Mouse (Mus musculus) cerebellum, adult 11-12 months (tissue): ENCODE data around the gene Klrb1b.
A peak's percentile ranks its signal among the peaks of the same experiment; 100 is the strongest.
"Not testable (repeated sequence)": the region's sequence is repeated elsewhere in the genome, so short reads cannot be mapped to it uniquely, and the experiment has no call there.

ENCODE experiments used
- DNase-seq: peaks from one replicate; pipeline ENCODE4 v3.0.0; 2022

Gene Klrb1b

GRCm38 (mm10) chr6:128840669-128841068 is 14.5 kb upstream of the Klrb1b start:
- not testable (repeated sequence) for DNase-seq

GRCm38 (mm10) chr6:128839921-128840320 is 13.8 kb upstream of the Klrb1b start:
- DNase-seq: peak; percentile 57

GRCm38 (mm10) chr6:128839266-128839771 is 13.2 kb upstream of the Klrb1b start:
- peak; percentile 87 for DNase-seq

- peak; percentile 84 for DNase-seq
These were observed 12.5 kb upstream of the Klrb1b start for GRCm38 (mm10) chr6:128838342-128839265.

GRCm38 (mm10) chr6:128837454-128838341 is 11.6 kb upstream of the Klrb1b start:
- DNase-seq: no peak

GRCm38 (mm10) chr6:128836955-128837334 is 10.8 kb upstream of the Klrb1b start:
- no peak for DNase-seq

- DNase-seq: no peak
These were observed 10.2 kb upstream of the Klrb1b start for GRCm38 (mm10) chr6:128836191-128836954.

GRCm38 (mm10) chr6:128835571-128835970 is 9.4 kb upstream of the Klrb1b start:
- no peak for DNase-seq

GRCm38 (mm10) chr6:128833046-128833445 is 6.9 kb upstream of the Klrb1b start:
- no peak for DNase-seq

GRCm38 (mm10) chr6:128829837-128830236 is 3.7 kb upstream of the Klrb1b start:
- DNase-seq: no peak

GRCm38 (mm10) chr6:128826781-128827180 is 650 bp upstream of the Klrb1b start:
- DNase-seq: no peak

GRCm38 (mm10) chr6:128818083-128818802 is 7.9 kb downstream of the Klrb1b start:
- DNase-seq: no peak

GRCm38 (mm10) chr6:128808532-128808931 is 17.6 kb downstream of the Klrb1b start:
- DNase-seq: no peak

GRCm38 (mm10) chr6:128807021-128807420 is 19.1 kb downstream of the Klrb1b start:
- no peak for DNase-seq

- peak; percentile 32 for DNase-seq
These were observed 21.1 kb downstream of the Klrb1b start for GRCm38 (mm10) chr6:128804823-128805640.

GRCm38 (mm10) chr6:128802999-128803857 is 22.9 kb downstream of the Klrb1b start:
- peak; percentile 97 for DNase-seq

GRCm38 (mm10) chr6:128802557-128802956 is 23.6 kb downstream of the Klrb1b start:
- DNase-seq: peak; percentile 68

GRCm38 (mm10) chr6:128800696-128801095 is 25.4 kb downstream of the Klrb1b start:
- DNase-seq: peak; percentile 11

- peak; percentile 20 for DNase-seq
These were observed 26.2 kb downstream of the Klrb1b start for GRCm38 (mm10) chr6:128799896-128800270.
